Mouse (Mus musculus) CD4-positive helper T cell, adult 2 months (primary cell): ENCODE results near the gene Itgb5.

Source experiments
- DNase-seq: peaks from one replicate; pipeline ENCODE4 v3.0.0-alpha.2; 2012; ENCODE audit warnings: low read depth, missing footprints, low spot score

Gene Itgb5

GRCm38 (mm10) chr16:33985372-33985771 is 155.9 kb downstream of the Itgb5 start:
- no peak for DNase-seq

DNA sequence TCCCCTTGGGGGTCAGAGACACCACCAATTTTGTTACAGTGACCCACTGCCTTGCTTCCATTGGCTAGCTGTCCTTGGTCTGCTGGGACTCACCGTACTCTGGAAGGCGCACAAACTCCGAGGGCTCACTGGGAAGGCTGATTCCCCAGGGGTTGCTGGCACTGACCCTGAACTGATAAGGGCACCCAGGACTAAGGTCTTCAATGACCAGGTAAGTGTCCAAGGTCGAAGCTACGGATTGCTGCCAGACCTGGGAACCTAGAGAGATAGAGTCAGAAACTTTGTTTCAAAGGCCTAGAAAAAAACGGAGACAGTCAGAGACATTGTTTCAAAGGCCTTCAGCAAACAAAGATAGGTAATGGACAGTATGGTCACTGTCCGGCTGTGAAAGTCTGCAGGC is 157.5 kb downstream of the Itgb5 start:
- DNase-seq, result no peak

DNA sequence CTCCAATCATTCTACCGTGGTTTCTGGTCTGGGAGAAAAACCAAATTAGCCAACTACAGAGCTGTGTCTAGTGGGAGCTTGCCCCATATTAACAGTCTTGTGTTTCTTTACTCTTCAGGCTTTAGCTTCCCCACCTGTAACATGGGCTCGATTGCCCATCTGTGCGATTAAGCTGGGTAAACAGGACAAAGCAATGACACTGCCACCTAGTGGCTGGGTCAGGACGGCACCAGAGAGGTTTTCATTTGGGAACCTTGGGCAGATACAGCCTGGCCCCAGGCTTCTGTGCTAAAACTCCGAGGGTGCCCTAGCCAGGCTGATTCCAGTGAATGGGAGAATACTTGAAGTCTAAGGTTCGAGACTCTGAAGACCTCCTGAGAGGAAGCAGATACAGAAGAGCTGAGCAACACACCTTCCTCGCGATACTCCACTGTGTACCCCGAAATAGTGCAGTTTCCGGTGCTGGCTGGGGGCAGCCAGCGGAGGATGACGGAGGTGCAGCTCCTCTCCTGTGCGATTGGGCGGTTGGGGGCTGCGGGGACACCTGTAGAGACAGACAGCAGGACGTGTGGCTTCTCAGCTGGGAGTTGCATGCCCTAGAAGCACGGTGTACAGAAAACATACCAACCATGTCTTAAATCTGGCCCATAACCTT is 159.0 kb downstream of the Itgb5 start:
- DNase-seq, result peak; percentile 69

DNA sequence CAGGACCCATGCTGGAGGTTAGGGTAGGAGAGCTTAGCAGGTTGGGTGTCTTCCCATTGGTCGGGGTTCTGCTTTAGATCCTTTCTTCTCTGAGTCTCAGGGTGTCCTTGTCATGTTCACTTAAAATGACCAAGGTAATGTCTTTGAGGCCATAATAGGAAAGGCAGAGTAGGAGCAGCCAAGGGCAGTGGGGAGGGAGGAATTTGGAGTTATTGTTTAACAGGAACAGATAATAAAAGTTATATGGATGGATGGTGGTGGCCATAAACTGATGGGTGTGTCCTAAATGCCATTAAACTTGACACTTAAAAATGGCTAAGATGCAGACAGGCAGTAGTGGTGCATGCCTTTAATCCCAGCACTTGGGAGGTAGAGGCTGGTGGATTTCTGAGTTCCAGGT is 159.6 kb downstream of the Itgb5 start:
- no peak for DNase-seq

- no peak for DNase-seq
These were observed 161.2 kb downstream of the Itgb5 start for GRCm38 (mm10) chr16:33990712-33991111.

- no peak for DNase-seq
These were observed 164.9 kb downstream of the Itgb5 start for GRCm38 (mm10) chr16:33994321-33994720.

- DNase-seq, result no peak
These were observed 166.0 kb downstream of the Itgb5 start for GRCm38 (mm10) chr16:33995496-33995895.

- DNase-seq, result peak; percentile 61
These were observed 166.6 kb downstream of the Itgb5 start for GRCm38 (mm10) chr16:33996030-33996429.

- DNase-seq, result no peak
These were observed 168.5 kb downstream of the Itgb5 start for GRCm38 (mm10) chr16:33998011-33998410.
